Mouse (Mus musculus): ENCODE results near the gene Rasa3. TPM values are rescaled to one million over a fixed set of nuclear protein-coding genes. Genes with fewer than 3 reads are reported as not detected.

The Rasa3 gene
- total and polyA plus RNA-seq, 3 experiments: 22.4 to 28.0 TPM; not detected in 1

- Histone ChIP-seq H3K9ac (ENCODE audit: control insufficient read depth, low read depth, low read length, poor library complexity, severe bottlenecking) (0 out of 2 replicates have a peak overlapping the region, but pooled peaks have one; percentile 13), H3K9me3 (replicated peaks; ENCODE audit: insufficient read depth, low read length) (no peaks in the 10 kb centered on the region), H3K27me3 (ENCODE audit: control insufficient read depth in 1 of 2, insufficient read depth in 2 of 2, low read length in 2 of 2) (no peaks in the 10 kb centered on the region), H3K79me2 (ENCODE audit: control insufficient read depth, insufficient read depth, low read length, poor library complexity) (no peaks in the 10 kb centered on the region), H3K4me1 (ENCODE audit: control insufficient read depth in 1 of 2, insufficient read depth in 2 of 2, low read length in 2 of 2) (peaks cover 9 to 26% of the 10 kb centered on the region in 2 experiments), H3K36me3 (ENCODE audit: control insufficient read depth in 1 of 2, insufficient read depth in 2 of 2, low read length in 2 of 2) (peaks cover 0 to 14% of the 10 kb centered on the region in 2 experiments; a peak in 2 of 4 replicates), H3K4me3 (ENCODE audit: control insufficient read depth in 1 of 2, insufficient read depth in 1 of 2, low read depth in 2 of 2, low read length in 2 of 2) (no peak overlapping the region), H3K27ac (ENCODE audit: control insufficient read depth, low read depth, low read length) (peak overlapping the region; percentile 65)
- TF ChIP-seq TBP (IDR thresholded peaks at IDR 0.05; ENCODE audit: low read depth, low read length) (peak; percentile 87), MAFK (IDR thresholded peaks at IDR 0.05; ENCODE audit: borderline replicate concordance, low read depth, low read length) (0 out of 2 replicates have a peak, but pooled peaks have one; percentile 40), UBTF (IDR thresholded peaks at IDR 0.05; ENCODE audit: borderline replicate concordance, insufficient read depth, low read depth, low read length) (no peak), BHLHE40 (IDR thresholded peaks at IDR 0.05; ENCODE audit: borderline replicate concordance, low read depth, low read length) (peak; percentile 75), ELF1 (IDR thresholded peaks at IDR 0.05; ENCODE audit: low read depth, low read length) (peak; percentile 52; the same call in 1 of the 2 replicates), NELFE (IDR thresholded peaks at IDR 0.05; ENCODE audit: low read depth, low read length) (no peak), SMC3 (IDR thresholded peaks at IDR 0.05; ENCODE audit: low read depth, low read length) (no peak), USF2 (IDR thresholded peaks at IDR 0.05; ENCODE audit: borderline replicate concordance in 1 of 2, insufficient read depth in 1 of 2, low read depth in 1 of 2, low read length in 2 of 2) (0 out of 4 replicates have a peak, but pooled peaks of 1 of the 2 experiments have one; percentile 34), E2F4 (IDR thresholded peaks at IDR 0.05; ENCODE audit: borderline replicate concordance, low read depth, low read length) (no peak), MYB (IDR thresholded peaks at IDR 0.05; ENCODE audit: low read depth, low read length) (peak; percentile 91), CHD2 (IDR thresholded peaks at IDR 0.05; ENCODE audit: low read length) (0 out of 2 replicates have a peak, but pooled peaks have one; percentile 15), USF1 (IDR thresholded peaks at IDR 0.05; ENCODE audit: low read depth, low read length) (peak; percentile 91), TAL1 (IDR thresholded peaks at IDR 0.05; ENCODE audit: low read length) (peak; percentile 96), ZC3H11A (IDR thresholded peaks at IDR 0.05; ENCODE audit: low read depth, low read length) (no peak), MAX (IDR thresholded peaks at IDR 0.05; ENCODE audit: low read length) (peak; percentile 80), POLR2A (IDR thresholded peaks at IDR 0.05; ENCODE audit: control insufficient read depth in 1 of 2, insufficient read depth in 1 of 2, low read depth in 1 of 2, low read length in 2 of 2, poor library complexity in 1 of 2) (no peak), ETS1 (IDR thresholded peaks at IDR 0.05; ENCODE audit: low read depth, low read length) (peak; percentile 98), TCF12 (IDR thresholded peaks at IDR 0.05; ENCODE audit: low read depth, low read length) (peak; percentile 96), HCFC1 (IDR thresholded peaks at IDR 0.05; ENCODE audit: low read depth, low read length) (no peak), ZKSCAN1 (IDR thresholded peaks at IDR 0.05; ENCODE audit: low read depth, low read length) (no peak), KAT2A (conservative IDR thresholded peaks at IDR 0.05; ENCODE audit: low read depth, low read length) (no peak), EP300 (IDR thresholded peaks at IDR 0.05; ENCODE audit: low read depth in 1 of 2, low read length in 2 of 2) (peak; percentile 99), GATA1 (IDR thresholded peaks at IDR 0.05; ENCODE audit: low read depth, low read length) (peak; percentile 97), SIN3A (IDR thresholded peaks at IDR 0.05; ENCODE audit: low read length) (peak; percentile 85), MXI1 (IDR thresholded peaks at IDR 0.05; ENCODE audit: low read depth, low read length) (peak; percentile 84), RCOR1 (IDR thresholded peaks at IDR 0.05; ENCODE audit: low read depth, low read length) (peak; percentile 94), MYC (IDR thresholded peaks at IDR 0.05; ENCODE audit: low read depth, low read length) (peak; percentile 96)
- peak; percentile 98 for DNase-seq (ENCODE audit: low read depth, low spot score)
These were observed 146.5 kb downstream of the Rasa3 start for GRCm38 (mm10) chr8:13530941-13531340.

All from MEL (cell line).